Mouse (Mus musculus) brown adipose tissue, adult 24 weeks (tissue): ENCODE measurements at regions not wholly inside any gene's neighbourhood (a gene's known extent, or its start where the extent isn't known, plus 50 kb on each side); places are given as distances from the start of the nearest gene placed in this dataset.

ENCODE experiments used
- H3K27ac ChIP-seq: fragments of 200-500 bp; replicated peaks from 2 replicates; pipeline ENCODE4 v1.5.1; 2012; ENCODE audit warnings: low read depth, mild to moderate bottlenecking, low read length
- H3K4me1 ChIP-seq: fragments of 200-500 bp; 2 replicates; pipeline ENCODE4 v1.6.1; 2012; ENCODE audit warnings: low read length, mixed read lengths; ENCODE audit not compliant: control insufficient read depth, insufficient read depth, insufficient read length
- H3K4me3 ChIP-seq: fragments of 200-500 bp; 2 replicates; pipeline ENCODE4 v1.5.1; 2012; ENCODE audit warnings: low read depth, mild to moderate bottlenecking, low read length, moderate library complexity; ENCODE audit not compliant: insufficient read depth

DNA sequence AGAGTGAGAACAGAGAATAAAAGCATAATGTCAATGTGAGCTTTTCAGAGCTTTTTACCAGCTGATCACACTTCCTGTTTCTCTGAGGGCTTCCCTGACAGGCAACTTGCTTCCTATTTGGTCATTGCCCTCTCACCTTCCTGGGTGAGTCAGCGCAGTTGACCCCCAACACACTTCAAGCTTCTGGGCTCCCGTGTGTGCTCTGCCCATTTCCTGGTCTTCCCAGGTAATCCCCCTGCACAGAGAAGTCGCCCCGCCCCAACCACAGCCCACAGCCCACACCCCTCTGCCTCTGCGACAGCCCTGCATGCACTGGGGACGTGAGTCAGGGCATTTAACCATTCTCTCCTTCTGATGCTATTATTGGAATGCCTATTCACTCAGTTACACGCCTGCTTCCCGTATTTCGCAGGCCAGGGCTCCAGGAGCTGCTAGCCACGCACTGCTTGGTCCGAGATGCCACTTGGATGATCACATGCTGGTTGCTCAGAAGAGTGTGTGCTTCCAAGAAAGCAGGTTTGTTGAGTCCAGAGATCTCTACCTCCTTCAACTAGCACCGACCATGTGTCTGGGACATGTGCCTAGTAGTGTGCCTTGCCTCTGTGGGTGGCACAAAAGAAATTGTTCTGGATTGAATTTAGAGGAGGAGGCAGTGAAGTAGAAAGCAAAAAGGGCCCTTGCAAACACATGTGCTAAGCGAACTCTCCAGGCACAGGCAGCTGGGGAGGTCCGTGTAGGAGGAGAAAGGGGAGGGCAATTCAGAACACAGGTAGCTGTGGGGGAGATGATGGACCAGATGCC lies 227.4 kb downstream of the Pik3r1 start:
- H3K4me3 ChIP-seq: no peak overlapping the region
- peaks cover 23% of the 10 kb centered on the region for H3K4me1 ChIP-seq
- H3K27ac ChIP-seq: peak overlapping the region; percentile 1; the same call in 1 of the 2 replicates

DNA sequence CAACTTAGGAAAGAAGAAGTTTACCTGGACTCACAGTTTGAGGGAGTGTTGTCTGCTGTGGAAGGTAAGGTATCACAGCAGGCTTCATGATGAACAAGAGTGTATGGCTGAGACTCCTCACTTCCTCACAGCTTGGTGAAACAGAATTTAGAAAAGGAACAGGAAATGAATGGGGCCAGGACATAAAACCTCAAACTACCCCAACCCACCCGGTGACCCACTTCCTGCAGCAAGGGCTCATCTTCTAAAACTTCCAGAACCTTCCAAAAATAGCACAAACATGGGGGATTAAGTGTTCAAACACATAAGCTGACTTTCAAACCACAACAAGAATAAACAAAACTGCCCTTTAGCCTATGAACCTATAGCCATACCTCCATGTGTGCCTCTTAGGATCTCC lies 229.9 kb downstream of the Pik3r1 start:
- no peak overlapping the region for H3K4me3 ChIP-seq
- H3K4me1 ChIP-seq: peaks cover 20% of the 10 kb centered on the region
- no peak overlapping the region for H3K27ac ChIP-seq

DNA sequence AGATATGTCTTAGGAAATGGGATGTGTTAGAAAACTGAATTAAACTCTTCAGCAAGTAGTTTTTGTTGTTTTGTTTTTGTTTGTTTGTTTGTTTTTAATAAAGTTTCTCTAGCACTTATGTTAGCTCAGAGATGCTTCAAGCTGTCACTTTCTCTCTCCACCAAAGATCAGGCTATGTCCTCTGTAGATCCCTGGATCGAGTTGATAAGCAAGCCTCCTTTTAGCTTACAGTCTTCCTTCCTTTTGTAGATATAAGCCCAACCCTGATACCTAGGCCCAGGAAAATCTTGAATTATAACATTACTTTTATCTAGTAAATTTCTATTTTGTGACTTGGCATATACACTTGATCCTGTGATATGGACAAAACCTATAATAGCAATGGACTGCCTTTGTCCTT lies 232.0 kb downstream of the Pik3r1 start:
- Histone ChIP-seq H3K27ac (no peak overlapping the region), H3K4me1 (peaks cover 15% of the 10 kb centered on the region)

DNA sequence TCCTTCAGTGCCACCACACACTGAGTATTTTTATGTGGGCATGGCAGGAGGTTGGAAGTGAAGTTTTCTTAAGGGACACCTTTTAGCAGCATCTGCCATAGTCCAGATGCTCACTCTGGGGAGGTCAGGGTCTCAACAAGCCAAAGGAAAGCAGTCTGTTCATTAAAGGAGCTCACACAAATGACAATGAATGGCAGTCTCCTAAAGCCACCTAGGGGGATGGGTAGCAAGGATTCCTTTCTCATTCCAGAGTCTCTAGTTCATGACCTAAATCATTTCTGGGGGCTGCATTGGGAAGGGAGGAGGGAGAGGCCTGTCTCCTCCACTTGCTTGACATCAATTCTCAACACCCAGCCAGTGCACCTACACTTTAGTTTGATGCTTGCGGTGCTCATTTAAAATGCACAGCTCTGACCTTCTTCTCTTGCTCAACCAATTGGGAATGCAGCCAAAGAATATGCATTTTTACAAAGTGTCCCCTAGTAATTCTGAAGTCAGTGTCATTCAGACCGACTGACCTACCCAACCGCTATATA lies 232.6 kb downstream of the Pik3r1 start:
- Histone ChIP-seq H3K4me3 (no peak overlapping the region), H3K4me1 (peaks cover 10% of the 10 kb centered on the region), H3K27ac (no peak overlapping the region)

More for the DNA sequence above, 232.0 kb downstream of the Pik3r1 start:
- H3K4me3 ChIP-seq: no peak overlapping the region

DNA sequence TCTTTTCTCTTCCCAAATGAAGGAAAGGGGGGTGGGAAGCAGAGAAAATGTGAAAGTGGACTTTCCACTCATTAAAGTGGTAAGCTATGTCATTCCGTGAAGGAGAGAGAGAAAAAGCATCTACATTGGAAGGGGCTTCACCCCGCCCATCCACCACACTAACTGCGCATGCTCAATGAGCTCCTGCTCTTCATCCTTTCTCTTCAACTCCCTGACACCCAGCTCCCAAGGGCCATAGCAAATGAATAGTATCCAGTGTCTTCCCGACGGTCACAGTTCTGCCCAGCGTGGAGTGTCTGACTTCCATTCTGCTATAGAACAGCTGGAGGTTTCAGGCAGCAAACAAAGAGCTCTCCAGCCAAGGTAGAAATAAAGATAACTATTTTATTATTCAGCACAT lies 233.5 kb downstream of the Pik3r1 start:
- H3K4me1 ChIP-seq: peaks cover 9% of the 10 kb centered on the region; the same call in 1 of the 2 replicates
- no peak overlapping the region for H3K27ac ChIP-seq
- H3K4me3 ChIP-seq: no peak overlapping the region

DNA sequence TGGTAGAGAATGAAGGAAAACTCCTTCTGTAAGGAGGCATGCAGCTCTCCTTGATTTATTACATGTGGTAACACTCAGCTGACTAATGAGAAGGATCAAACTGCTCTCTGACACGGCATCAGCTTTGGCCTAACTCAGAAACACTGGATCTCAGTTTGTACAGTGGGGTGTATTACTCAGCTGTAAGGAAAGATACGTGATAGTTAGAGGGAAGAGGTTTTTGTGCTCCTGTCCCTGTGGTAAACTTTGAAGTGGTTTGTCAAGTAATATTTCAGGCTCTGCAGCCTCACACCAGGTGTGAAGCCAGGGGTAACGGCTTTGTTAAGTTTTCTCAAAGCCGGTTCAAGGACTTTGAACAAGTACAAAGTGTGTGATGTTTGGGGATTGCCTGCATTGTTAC lies 235.1 kb downstream of the Pik3r1 start:
- no peak overlapping the region for H3K27ac ChIP-seq
- H3K4me1 ChIP-seq: no peaks in the 10 kb centered on the region; the same call in none of the 2 replicates
- no peak overlapping the region for H3K4me3 ChIP-seq

DNA sequence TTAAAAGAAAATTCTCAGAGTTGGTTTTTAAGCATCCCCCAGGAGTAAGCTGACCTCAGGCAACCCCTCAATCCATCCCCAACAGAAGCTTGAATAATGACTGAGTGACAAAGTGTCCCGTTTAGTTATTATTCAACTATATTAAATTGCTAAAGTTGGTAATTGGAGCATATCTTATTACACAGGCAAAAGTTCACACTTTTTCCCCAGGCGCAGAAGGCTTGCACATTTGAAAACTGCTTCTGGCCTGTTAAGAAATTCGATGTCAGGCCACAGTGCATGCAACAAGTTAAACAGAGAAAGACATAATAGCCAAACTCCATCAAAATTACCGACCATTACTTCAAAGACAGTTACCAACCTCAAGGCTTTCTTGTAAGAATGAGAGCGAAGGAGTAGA lies 240.3 kb downstream of the Pik3r1 start:
- Histone ChIP-seq H3K27ac (no peak overlapping the region), H3K4me1 (no peaks in the 10 kb centered on the region; the same call in 1 of the 2 replicates), H3K4me3 (no peak overlapping the region)

DNA sequence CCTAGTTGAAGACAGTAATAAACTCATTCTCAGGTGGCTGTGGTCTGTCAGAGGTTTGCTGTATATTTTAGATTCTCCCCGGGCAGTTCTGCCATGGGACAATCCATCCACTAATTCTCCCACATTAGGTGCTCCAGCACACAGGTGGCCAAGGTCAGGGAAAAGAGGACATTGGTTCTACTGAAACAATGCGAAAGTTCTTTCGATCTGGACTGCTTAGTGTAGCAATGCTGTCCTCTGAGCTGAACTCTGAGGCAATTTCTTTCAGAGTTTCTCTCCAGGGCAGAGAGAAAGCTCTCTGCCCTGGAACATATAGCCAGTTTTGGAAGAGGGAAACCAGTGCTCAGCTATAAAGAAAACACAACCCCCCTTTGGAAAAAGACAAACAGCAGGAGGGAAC lies 243.2 kb downstream of the Pik3r1 start:
- Histone ChIP-seq H3K27ac (peak overlapping the region; percentile 98), H3K4me1 (no peaks in the 10 kb centered on the region; the same call in 1 of the 2 replicates), H3K4me3 (no peak overlapping the region)

DNA sequence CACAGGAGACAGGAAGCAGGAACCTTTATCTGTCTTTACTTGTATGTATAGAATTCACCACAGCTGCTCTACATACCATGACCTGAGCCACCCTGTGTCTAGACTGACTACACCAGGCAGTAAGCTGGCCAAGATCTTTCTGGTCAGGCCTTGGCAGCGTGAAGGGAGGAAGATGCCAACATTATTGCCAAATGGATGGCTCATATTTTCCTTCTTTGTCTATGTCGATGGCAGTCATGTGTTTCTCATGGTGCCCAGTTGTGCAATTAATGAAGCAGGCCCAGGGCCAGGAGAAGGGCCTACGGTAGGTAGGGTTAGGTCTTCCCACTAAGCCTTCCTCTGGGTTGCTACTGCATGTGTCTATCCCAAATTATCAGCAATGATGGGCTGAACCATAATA lies 243.8 kb downstream of the Pik3r1 start:
- Histone ChIP-seq H3K4me3 (no peak overlapping the region), H3K27ac (peak overlapping the region; percentile 98), H3K4me1 (no peaks in the 10 kb centered on the region; the same call in 1 of the 2 replicates)

DNA sequence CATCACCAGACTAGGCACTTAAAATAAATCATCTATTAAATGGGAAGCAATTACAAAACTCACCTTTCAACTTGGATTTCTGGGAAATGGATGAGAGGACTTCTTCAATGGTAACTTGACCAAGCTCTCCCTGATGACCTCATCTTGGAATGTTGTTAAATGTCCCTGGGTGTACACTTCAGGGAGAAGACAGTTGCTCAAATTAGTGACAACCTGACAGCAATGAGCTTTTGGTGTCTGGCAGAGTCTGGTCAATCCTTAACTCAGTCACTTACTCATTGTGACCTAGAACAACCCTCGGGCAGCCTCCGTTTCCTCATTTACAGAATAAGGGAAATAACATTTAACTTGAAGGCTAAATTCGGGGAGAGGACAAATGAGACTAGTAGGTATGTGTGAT lies 244.5 kb downstream of the Pik3r1 start:
- Histone ChIP-seq H3K4me3 (no peak overlapping the region), H3K27ac (peak overlapping the region; percentile 46), H3K4me1 (no peaks in the 10 kb centered on the region)

DNA sequence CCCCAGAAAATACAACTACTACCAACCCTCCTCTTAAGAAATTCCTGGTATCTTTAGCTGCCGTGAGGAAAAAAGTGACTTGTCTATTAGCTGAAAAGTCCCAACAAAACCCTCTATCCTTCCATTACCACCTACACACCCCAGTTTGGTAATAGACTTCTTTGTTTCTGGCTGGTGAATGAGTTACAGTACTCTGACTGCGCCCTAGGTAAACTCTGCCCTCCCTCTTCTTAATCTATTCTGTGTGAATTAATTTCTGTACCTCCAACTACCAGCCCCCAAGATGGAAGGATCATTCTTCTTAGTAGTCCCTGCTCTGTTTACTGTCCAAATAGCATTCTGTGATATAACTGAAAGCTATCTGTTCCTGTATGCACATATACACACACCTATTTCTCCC lies 245.4 kb downstream of the Pik3r1 start:
- Histone ChIP-seq H3K4me3 (no peak overlapping the region), H3K27ac (no peak overlapping the region), H3K4me1 (no peaks in the 10 kb centered on the region)

DNA sequence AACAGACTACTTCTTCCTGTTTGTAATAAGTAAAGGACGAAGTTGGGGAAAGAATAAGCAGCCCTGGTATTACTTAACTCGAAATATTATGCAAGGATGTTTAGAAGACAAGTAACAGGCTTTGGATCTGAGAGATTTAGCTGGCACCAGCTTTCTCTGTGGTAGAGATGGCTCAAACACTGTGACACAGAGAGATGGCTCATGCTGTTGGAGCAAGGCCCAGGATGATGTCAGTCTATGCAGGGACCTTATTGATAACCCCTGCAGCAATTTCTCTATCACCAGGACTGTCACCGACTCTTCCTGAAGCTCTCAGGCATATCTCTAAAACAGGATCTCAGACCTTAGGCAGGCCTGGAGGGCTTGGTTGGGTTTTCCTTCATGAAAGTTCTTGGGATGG lies 254.7 kb downstream of the Pik3r1 start:
- Histone ChIP-seq H3K4me1 (0 out of 2 replicates have a peak, but pooled peaks cover 2% of the 10 kb centered on the region), H3K27ac (peak overlapping the region; percentile 90), H3K4me3 (no peak overlapping the region)

DNA sequence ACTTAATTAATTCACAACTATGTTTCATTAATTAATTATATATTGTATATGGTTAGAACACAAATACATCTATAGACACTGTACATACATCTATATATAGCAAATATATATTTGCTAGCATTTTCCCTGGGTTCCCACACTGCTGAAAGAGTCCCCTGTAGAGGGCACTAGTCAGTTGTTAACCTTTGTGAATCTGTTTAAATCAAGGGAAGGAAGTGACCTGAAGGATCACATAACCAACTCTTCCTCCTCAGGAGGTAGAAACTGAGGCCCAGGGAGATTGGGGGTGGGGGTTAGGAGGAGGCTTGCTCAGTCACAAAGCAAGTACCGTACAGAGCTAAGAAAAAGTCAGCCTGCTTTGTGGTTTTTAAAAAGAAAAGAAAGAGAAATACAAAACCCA lies 258.1 kb downstream of the Pik3r1 start:
- no peak overlapping the region for H3K27ac ChIP-seq
- 0 out of 2 replicates have a peak, but pooled peaks cover 2% of the 10 kb centered on the region for H3K4me1 ChIP-seq
- H3K4me3 ChIP-seq: no peak overlapping the region

DNA sequence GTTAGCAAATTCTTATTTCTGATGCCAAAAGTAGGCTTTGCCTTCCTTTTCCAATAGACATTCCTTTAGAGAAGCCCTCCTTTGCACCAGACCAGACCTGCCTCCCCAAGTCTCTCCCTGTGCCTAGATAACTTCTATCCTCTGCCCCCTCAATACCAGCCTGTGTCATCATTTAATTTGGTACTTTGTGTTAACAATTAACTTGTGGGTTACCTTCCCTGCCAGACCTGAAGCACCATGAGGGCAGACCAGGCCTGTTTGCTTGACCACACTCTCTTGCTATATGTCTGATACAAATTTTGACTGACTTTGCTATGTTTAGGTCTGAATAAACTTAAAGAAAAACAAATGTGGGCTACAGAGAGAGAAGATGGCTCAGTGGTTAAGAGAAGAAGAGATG lies 259.7 kb downstream of the Pik3r1 start:
- Histone ChIP-seq H3K27ac (no peak overlapping the region), H3K4me1 (0 out of 2 replicates have a peak, but pooled peaks cover 2% of the 10 kb centered on the region)

DNA sequence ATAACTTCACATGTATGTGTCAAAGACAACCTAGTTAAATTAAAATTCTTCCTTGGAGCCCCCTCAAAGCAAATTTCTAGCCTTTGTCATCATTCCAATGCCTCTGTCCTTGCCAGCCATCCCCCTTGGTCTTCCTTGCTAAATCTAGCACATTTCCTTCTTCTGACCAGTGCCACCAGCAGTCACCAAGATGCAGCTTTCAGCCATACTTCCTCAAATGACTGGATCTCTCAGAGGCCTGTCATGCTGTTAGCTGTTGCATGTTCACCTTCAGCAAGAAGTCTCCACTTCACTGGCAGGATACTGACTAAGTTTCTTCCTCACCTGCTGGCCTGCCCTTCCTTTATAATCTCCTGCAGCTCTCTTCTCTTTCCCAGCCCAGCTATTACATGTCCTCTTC lies 261.3 kb downstream of the Pik3r1 start:
- no peak overlapping the region for H3K27ac ChIP-seq
- no peaks in the 10 kb centered on the region for H3K4me1 ChIP-seq
- no peak overlapping the region for H3K4me3 ChIP-seq

More for the DNA sequence above, 259.7 kb downstream of the Pik3r1 start:
- H3K4me3 ChIP-seq: no peak overlapping the region

DNA sequence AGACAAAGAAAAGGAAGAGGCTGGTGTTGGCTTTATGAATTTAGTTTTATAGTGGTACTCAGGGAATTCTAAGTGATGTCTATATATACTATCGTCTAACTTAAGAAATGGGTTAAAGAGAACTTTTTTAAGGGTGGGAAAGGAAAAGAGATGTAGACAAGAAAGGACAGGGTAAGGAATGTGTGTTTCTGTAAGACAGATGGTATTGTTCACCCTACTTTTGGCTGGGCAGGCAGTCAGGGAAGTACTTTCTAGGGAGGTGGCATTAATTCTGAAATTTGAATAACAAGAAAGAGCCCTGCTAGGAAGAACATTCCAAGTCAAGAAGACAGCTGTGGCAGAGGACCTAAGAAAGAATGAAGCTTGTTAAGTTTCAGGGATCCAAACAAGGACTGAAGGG lies 263.0 kb downstream of the Pik3r1 start:
- Histone ChIP-seq H3K4me3 (no peak overlapping the region), H3K4me1 (no peaks in the 10 kb centered on the region), H3K27ac (no peak overlapping the region)
